Mouse (Mus musculus) ES-E14 (cell line): Measurements from ENCODE around the gene Fhad1. TPM values are rescaled to one million over a fixed set of nuclear protein-coding genes. Genes with fewer than 3 reads are reported as not detected.

Experiments used
- DNase-seq: peaks from one replicate; pipeline ENCODE4 v3.0.0-alpha.2; 2013; ENCODE audit warnings: low read depth, low spot score
- H3K27ac ChIP-seq: 2 replicates; pipeline ENCODE4 v1.5.1; 2012; ENCODE audit warnings: low read depth, mild to moderate bottlenecking, low read length, moderate library complexity, mixed read lengths; ENCODE audit not compliant: poor library complexity, insufficient read depth, severe bottlenecking
- H3K36me3 ChIP-seq: 2 replicates; pipeline ENCODE4 v1.6.1; 2012; ENCODE audit warnings: mild to moderate bottlenecking, low read length, moderate library complexity, mixed read lengths; ENCODE audit not compliant: control insufficient read depth, poor library complexity, insufficient read depth, severe bottlenecking
- H3K4me1 ChIP-seq, 2 experiments: fragments of 150-350 bp in 1 of 2; sonication (generic) in 1 of 2; 2 replicates each; pipeline ENCODE4 v1.6.1; 2012; ENCODE audit warnings: low read length in 2 of 2, mild to moderate bottlenecking in 1 of 2, mixed read lengths in 1 of 2; ENCODE audit not compliant: control insufficient read depth in 2 of 2, insufficient read depth in 2 of 2, poor library complexity in 1 of 2
- H3K4me3 ChIP-seq, 2 experiments: fragments of 150-350 bp in 1 of 2; sonication (generic) in 1 of 2; 2 replicates each; pipeline ENCODE4 v1.5.1; 2012; ENCODE audit warnings: low read length in 2 of 2, low read depth in 1 of 2, mild to moderate bottlenecking in 1 of 2, mixed read lengths in 1 of 2; ENCODE audit not compliant: insufficient read depth in 1 of 2, poor library complexity in 1 of 2, severe bottlenecking in 1 of 2
- H3K9ac ChIP-seq: 2 replicates; pipeline ENCODE4 v1.6.1; 2012; ENCODE audit warnings: low read depth, mild to moderate bottlenecking, low read length, mixed read lengths; ENCODE audit not compliant: poor library complexity, insufficient read depth, severe bottlenecking
- H3K9me3 ChIP-seq: fragments of 150-350 bp; sonication (generic); 2 replicates; pipeline ENCODE4 v1.6.1; 2012; ENCODE audit warnings: low read depth, mild to moderate bottlenecking, low read length; ENCODE audit not compliant: control insufficient read depth, insufficient read depth
- CHD2 ChIP-seq: IDR thresholded peaks from 2 replicates; pipeline ENCODE4 v1.6.1; 2014; ENCODE audit warnings: mild to moderate bottlenecking, low read depth, low read length, inconsistent platforms
- HCFC1 ChIP-seq: IDR thresholded peaks from 2 replicates; pipeline ENCODE4 v1.6.1; 2012; ENCODE audit warnings: low read length, inconsistent platforms, borderline replicate concordance; ENCODE audit not compliant: insufficient read depth
- MAFK ChIP-seq: IDR thresholded peaks from 2 replicates; pipeline ENCODE4 v1.6.1; 2014; ENCODE audit warnings: mild to moderate bottlenecking, low read depth, low read length, inconsistent platforms; ENCODE audit not compliant: insufficient read depth
- ZC3H11A ChIP-seq: IDR thresholded peaks from 2 replicates; pipeline ENCODE4 v1.6.1; 2012; ENCODE audit warnings: low read depth, mild to moderate bottlenecking, inconsistent platforms, low read length, borderline replicate concordance
- ZNF384 ChIP-seq: IDR thresholded peaks from 2 replicates; pipeline ENCODE4 v1.6.1; 2012; ENCODE audit warnings: low read depth, low read length, inconsistent platforms
- in situ Hi-C, 2 experiments: fragments of 600-800 bp; cut with MboI; formaldehyde crosslinking; loops; one replicate each; pipeline ENCODE4 v1.15.1; 2025; ENCODE audit warnings: low sequenced_read_pairs in 2 of 2, inconsistent platforms in 1 of 2; ENCODE audit not compliant: unreplicated experiment in 2 of 2
- total RNA-seq: library from RNA; depleted of rRNA; stranded (reverse); fragments of 300-350 nt; gene quantifications from 2 replicates; pipeline ENCODE4 v1.2.3, GENCODE M21; 2012

Gene Fhad1
- total RNA-seq, 1 experiment, result 0.49 TPM

GRCm38 (mm10) chr4:141900421-141900820 is 114.5 kb downstream of the Fhad1 start:
- Histone ChIP-seq H3K9me3 (no peaks in the 10 kb centered on the region), H3K9ac (no peak overlapping the region), H3K4me3 (no peak overlapping the region), H3K27ac (no peak overlapping the region), H3K36me3 (no peaks in the 10 kb centered on the region), H3K4me1 (peaks cover 0 to 4% of the 10 kb centered on the region in 2 experiments; a peak in 1 of 4 replicates)
- in situ Hi-C loops, result no loop called here
- TF ChIP-seq MAFK, result no peak
- TF ChIP-seq HCFC1, result no peak
- TF ChIP-seq ZC3H11A, result no peak
- TF ChIP-seq ZNF384, result no peak
- no peak for TF ChIP-seq CHD2
- DNase-seq, result no peak

GRCm38 (mm10) chr4:141899936-141900335 is 114.9 kb downstream of the Fhad1 start:
- Histone ChIP-seq H3K9me3 (no peaks in the 10 kb centered on the region), H3K9ac (no peak overlapping the region), H3K4me3 (no peak overlapping the region), H3K36me3 (no peaks in the 10 kb centered on the region), H3K4me1 (peaks cover 0 to 4% of the 10 kb centered on the region in 2 experiments; a peak in 1 of 4 replicates), H3K27ac (no peak overlapping the region)
- no peak for DNase-seq
- in situ Hi-C loops, result no loop called here
- TF ChIP-seq ZNF384 (no peak), HCFC1 (no peak), MAFK (no peak), CHD2 (no peak), ZC3H11A (no peak)

DNA sequence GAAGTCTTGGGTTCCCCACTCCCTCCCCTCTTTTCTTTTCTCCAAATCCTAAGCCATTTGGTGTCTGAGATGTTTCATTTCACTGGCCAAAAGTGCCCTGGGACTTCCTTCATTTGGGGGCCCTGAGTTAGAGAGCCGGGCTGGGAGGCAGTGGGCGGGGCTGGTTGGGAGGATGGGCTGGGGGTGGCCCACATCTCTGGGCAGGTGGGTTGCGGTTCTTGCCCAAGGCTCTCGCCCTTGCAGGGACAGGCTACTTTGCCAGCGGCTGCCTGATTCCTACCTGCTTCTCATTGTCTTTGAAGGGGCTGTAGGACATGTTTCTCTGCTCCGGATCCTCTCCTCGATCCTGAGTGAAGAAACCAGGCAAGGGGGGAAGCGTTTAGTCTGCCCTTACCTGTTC is 116.0 kb downstream of the Fhad1 start:
- no peak for DNase-seq
- TF ChIP-seq MAFK, result no peak
- TF ChIP-seq ZNF384, result no peak
- no peak for TF ChIP-seq CHD2
- no peak for TF ChIP-seq ZC3H11A
- no peak for TF ChIP-seq HCFC1
- peaks cover 0 to 4% of the 10 kb centered on the region in 2 experiments; a peak in 1 of 4 replicates for H3K4me1 ChIP-seq
- no peaks in the 10 kb centered on the region for H3K36me3 ChIP-seq
- no peaks in the 10 kb centered on the region for H3K9me3 ChIP-seq
- no peak overlapping the region for H3K27ac ChIP-seq
- H3K9ac ChIP-seq, result no peak overlapping the region
- in situ Hi-C loops, result no loop called here
- no peak overlapping the region for H3K4me3 ChIP-seq

GRCm38 (mm10) chr4:141897838-141898237 is 117.0 kb downstream of the Fhad1 start:
- H3K4me1 ChIP-seq, result peaks cover 0 to 4% of the 10 kb centered on the region in 2 experiments; a peak in 1 of 4 replicates
- no peaks in the 10 kb centered on the region for H3K36me3 ChIP-seq
- no peak overlapping the region for H3K9ac ChIP-seq
- no peak overlapping the region for H3K27ac ChIP-seq
- no peak for DNase-seq
- in situ Hi-C loops, result no loop called here
- no peaks in the 10 kb centered on the region for H3K9me3 ChIP-seq
- H3K4me3 ChIP-seq, result no peak overlapping the region
- TF ChIP-seq ZNF384 (no peak), MAFK (no peak), HCFC1 (no peak), CHD2 (no peak), ZC3H11A (no peak)

GRCm38 (mm10) chr4:141897225-141897624 is 117.7 kb downstream of the Fhad1 start:
- no peak for DNase-seq

More at GRCm38 (mm10) chr4:141897225-141897624, 117.7 kb downstream of the Fhad1 start:
- TF ChIP-seq ZC3H11A, result no peak
- no peak for TF ChIP-seq MAFK
- TF ChIP-seq HCFC1, result no peak
- TF ChIP-seq ZNF384, result no peak
- TF ChIP-seq CHD2, result no peak
- Histone ChIP-seq H3K9ac (no peak overlapping the region), H3K27ac (no peak overlapping the region), H3K4me3 (no peak overlapping the region), H3K4me1 (0 out of 4 replicates have a peak, but pooled peaks cover 0 to 1% of the 10 kb centered on the region in 2 experiments), H3K9me3 (no peaks in the 10 kb centered on the region), H3K36me3 (no peaks in the 10 kb centered on the region)
- in situ Hi-C loops, result no loop called here
